Mouse (Mus musculus) ES-E14 (cell line): ENCODE data around the gene Rcan3. TPM values are rescaled to one million over a fixed set of nuclear protein-coding genes. Genes with fewer than 3 reads are reported as not detected.
A peak's percentile ranks its signal among the peaks of the same experiment; 100 is the strongest.

Experiments
- DNase-seq: peaks from one replicate; pipeline ENCODE4 v3.0.0-alpha.2; 2013; ENCODE audit warnings: low read depth, low spot score
- H3K27ac ChIP-seq: 2 replicates; pipeline ENCODE4 v1.5.1; 2012; ENCODE audit warnings: low read depth, mild to moderate bottlenecking, low read length, moderate library complexity, mixed read lengths; ENCODE audit not compliant: poor library complexity, insufficient read depth, severe bottlenecking
- H3K36me3 ChIP-seq: 2 replicates; pipeline ENCODE4 v1.6.1; 2012; ENCODE audit warnings: mild to moderate bottlenecking, low read length, moderate library complexity, mixed read lengths; ENCODE audit not compliant: control insufficient read depth, poor library complexity, insufficient read depth, severe bottlenecking
- H3K4me1 ChIP-seq, 2 experiments: fragments of 150-350 bp in 1 of 2; sonication (generic) in 1 of 2; 2 replicates each; pipeline ENCODE4 v1.6.1; 2012; ENCODE audit warnings: low read length in 2 of 2, mild to moderate bottlenecking in 1 of 2, mixed read lengths in 1 of 2; ENCODE audit not compliant: control insufficient read depth in 2 of 2, insufficient read depth in 2 of 2, poor library complexity in 1 of 2
- H3K4me3 ChIP-seq, 2 experiments: fragments of 150-350 bp in 1 of 2; sonication (generic) in 1 of 2; 2 replicates each; pipeline ENCODE4 v1.5.1; 2012; ENCODE audit warnings: low read length in 2 of 2, low read depth in 1 of 2, mild to moderate bottlenecking in 1 of 2, mixed read lengths in 1 of 2; ENCODE audit not compliant: insufficient read depth in 1 of 2, poor library complexity in 1 of 2, severe bottlenecking in 1 of 2
- H3K9ac ChIP-seq: 2 replicates; pipeline ENCODE4 v1.6.1; 2012; ENCODE audit warnings: low read depth, mild to moderate bottlenecking, low read length, mixed read lengths; ENCODE audit not compliant: poor library complexity, insufficient read depth, severe bottlenecking
- H3K9me3 ChIP-seq: fragments of 150-350 bp; sonication (generic); 2 replicates; pipeline ENCODE4 v1.6.1; 2012; ENCODE audit warnings: low read depth, mild to moderate bottlenecking, low read length; ENCODE audit not compliant: control insufficient read depth, insufficient read depth
- CHD2 ChIP-seq: IDR thresholded peaks from 2 replicates; pipeline ENCODE4 v1.6.1; 2014; ENCODE audit warnings: mild to moderate bottlenecking, low read depth, low read length, inconsistent platforms
- HCFC1 ChIP-seq: IDR thresholded peaks from 2 replicates; pipeline ENCODE4 v1.6.1; 2012; ENCODE audit warnings: low read length, inconsistent platforms, borderline replicate concordance; ENCODE audit not compliant: insufficient read depth
- MAFK ChIP-seq: IDR thresholded peaks from 2 replicates; pipeline ENCODE4 v1.6.1; 2014; ENCODE audit warnings: mild to moderate bottlenecking, low read depth, low read length, inconsistent platforms; ENCODE audit not compliant: insufficient read depth
- ZC3H11A ChIP-seq: IDR thresholded peaks from 2 replicates; pipeline ENCODE4 v1.6.1; 2012; ENCODE audit warnings: low read depth, mild to moderate bottlenecking, inconsistent platforms, low read length, borderline replicate concordance
- ZNF384 ChIP-seq: IDR thresholded peaks from 2 replicates; pipeline ENCODE4 v1.6.1; 2012; ENCODE audit warnings: low read depth, low read length, inconsistent platforms
- in situ Hi-C, 2 experiments: fragments of 600-800 bp; cut with MboI; formaldehyde crosslinking; loops; one replicate each; pipeline ENCODE4 v1.15.1; 2025; ENCODE audit warnings: low sequenced_read_pairs in 2 of 2, inconsistent platforms in 1 of 2; ENCODE audit not compliant: unreplicated experiment in 2 of 2
- total RNA-seq: library from RNA; depleted of rRNA; stranded (reverse); fragments of 300-350 nt; gene quantifications from 2 replicates; pipeline ENCODE4 v1.2.3, GENCODE M21; 2012

Gene Rcan3
- total RNA-seq, 1 experiment, result 11.2 TPM

DNA sequence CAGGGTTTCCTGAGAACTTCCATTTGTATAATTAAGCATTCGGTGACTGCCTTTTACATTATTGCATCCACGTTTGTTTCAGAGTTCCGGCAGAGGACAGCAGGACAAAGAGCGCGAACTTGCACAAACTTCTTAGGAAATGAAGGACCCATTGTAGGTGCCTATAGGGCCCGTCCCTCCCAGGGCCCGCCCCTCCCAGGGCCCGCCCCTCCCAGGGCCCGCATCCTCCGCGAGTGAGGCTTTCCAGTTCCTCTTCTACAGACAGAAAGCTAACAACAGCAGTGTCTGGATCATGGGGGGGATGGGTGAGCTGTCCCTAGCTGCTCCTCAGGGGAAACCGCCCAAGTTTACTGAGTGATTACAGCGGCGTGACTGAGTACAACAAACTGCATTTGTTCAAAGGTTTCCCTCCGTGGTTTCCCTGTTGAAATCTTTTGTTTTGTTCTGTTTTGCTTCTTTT lies 5.6 kb upstream of the Rcan3 start:
- no peaks in the 10 kb centered on the region for H3K36me3 ChIP-seq
- H3K9ac ChIP-seq, result no peak overlapping the region; the same call in 1 of the 2 replicates
- H3K4me1 ChIP-seq, result peaks cover 5 to 10% of the 10 kb centered on the region in 2 experiments
- TF ChIP-seq HCFC1 (no peak), ZC3H11A (no peak), ZNF384 (no peak), CHD2 (no peak)
- H3K4me3 ChIP-seq, result no peak overlapping the region
- peak; percentile 75 for DNase-seq
- H3K27ac ChIP-seq, result no peak overlapping the region; the same call in 1 of the 2 replicates
- in situ Hi-C loops, result no loop called here
- no peaks in the 10 kb centered on the region for H3K9me3 ChIP-seq

DNA sequence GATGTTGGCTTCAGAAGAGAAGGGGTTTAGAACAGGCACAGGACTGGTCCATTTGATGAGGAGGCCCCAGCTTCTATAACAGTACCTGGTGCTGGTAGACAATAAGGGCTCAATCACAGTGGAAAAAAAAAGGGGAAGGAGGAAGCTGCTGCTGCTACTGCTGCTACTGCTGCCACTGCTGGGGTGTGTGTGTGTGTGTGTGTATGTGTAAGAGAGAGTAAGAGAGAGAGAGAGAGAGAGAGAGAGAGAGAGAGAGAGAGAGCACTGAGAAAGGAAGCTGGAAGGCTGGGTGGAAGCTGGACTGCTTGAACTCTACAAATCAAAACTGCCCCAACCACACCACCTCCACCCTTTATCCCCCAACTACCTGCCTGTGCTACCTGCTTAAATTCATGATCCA lies 4.3 kb upstream of the Rcan3 start:
- Histone ChIP-seq H3K9ac (no peak overlapping the region), H3K9me3 (no peaks in the 10 kb centered on the region), H3K36me3 (no peaks in the 10 kb centered on the region), H3K4me1 (peaks cover 5 to 10% of the 10 kb centered on the region in 2 experiments), H3K27ac (no peak overlapping the region), H3K4me3 (no peak overlapping the region)
- no peak for TF ChIP-seq HCFC1
- TF ChIP-seq ZNF384, result no peak
- TF ChIP-seq CHD2, result no peak
- no peak for TF ChIP-seq ZC3H11A
- no peak for TF ChIP-seq MAFK
- in situ Hi-C loops, result no loop called here
- no peak for DNase-seq

DNA sequence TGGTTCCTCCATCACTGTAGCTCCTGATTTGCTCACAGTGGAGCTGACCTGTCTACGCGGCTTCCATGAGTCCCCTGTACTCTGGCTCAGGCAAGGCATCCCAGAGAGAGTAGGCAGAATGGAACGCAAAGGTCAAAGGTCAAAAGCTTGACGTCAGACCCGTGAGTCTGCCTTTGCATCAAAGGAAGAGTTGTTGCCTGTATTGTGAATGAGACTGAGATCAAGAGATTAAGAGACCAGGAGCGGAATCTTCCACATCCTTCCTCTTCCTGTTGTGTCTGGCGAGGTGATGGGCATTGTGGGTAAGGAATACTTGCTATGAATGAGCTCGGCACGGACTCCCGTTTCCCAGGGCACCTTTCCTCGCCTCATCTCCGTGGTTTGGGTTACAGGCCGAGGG lies 2.6 kb upstream of the Rcan3 start:
- TF ChIP-seq MAFK (no peak), HCFC1 (no peak), CHD2 (no peak), ZNF384 (no peak), ZC3H11A (no peak)

GRCm38 (mm10) chr4:135434395-135434789 lies 739 bp upstream of the Rcan3 start:
- DNase-seq, result no peak
- H3K9ac ChIP-seq, result peak overlapping the region; percentile 63; the same call in 1 of the 2 replicates
- no peaks in the 10 kb centered on the region for H3K9me3 ChIP-seq
- no peak for TF ChIP-seq MAFK
- TF ChIP-seq ZC3H11A, result no peak
- TF ChIP-seq CHD2, result no peak
- TF ChIP-seq ZNF384, result no peak
- TF ChIP-seq HCFC1, result no peak
- no peaks in the 10 kb centered on the region for H3K36me3 ChIP-seq
- peaks cover 5 to 8% of the 10 kb centered on the region in 2 experiments; a peak in 3 of 4 replicates for H3K4me1 ChIP-seq
- in situ Hi-C loops, result no loop called here
- H3K27ac ChIP-seq, result no peak overlapping the region
- peak overlapping the region; percentile 55 to 91 for H3K4me3 ChIP-seq

More for the DNA sequence above, 2.6 kb upstream of the Rcan3 start:
- peak overlapping the region; percentile 2 to 3; a peak in 1 of 4 replicates for H3K4me3 ChIP-seq
- H3K4me1 ChIP-seq, result peaks cover 5 to 10% of the 10 kb centered on the region in 2 experiments
- no peaks in the 10 kb centered on the region for H3K36me3 ChIP-seq
- H3K9me3 ChIP-seq, result no peaks in the 10 kb centered on the region
- H3K27ac ChIP-seq, result no peak overlapping the region
- DNase-seq, result peak; percentile 37
- in situ Hi-C loops, result no loop called here
- peak overlapping the region; percentile 10; the same call in 1 of the 2 replicates for H3K9ac ChIP-seq

GRCm38 (mm10) chr4:135433086-135433442 lies 589 bp downstream of the Rcan3 start:
- TF ChIP-seq HCFC1 (no peak), MAFK (no peak), ZNF384 (no peak), ZC3H11A (no peak), CHD2 (no peak)
- Histone ChIP-seq H3K4me1 (peaks cover 5 to 8% of the 10 kb centered on the region in 2 experiments; a peak in 2 of 4 replicates), H3K36me3 (no peaks in the 10 kb centered on the region), H3K9me3 (no peaks in the 10 kb centered on the region), H3K27ac (no peak overlapping the region), H3K4me3 (peak overlapping the region; percentile 79 to 94), H3K9ac (peak overlapping the region; percentile 69)
- no peak for DNase-seq
- in situ Hi-C loops, result no loop called here
